Mouse (Mus musculus) liver, embryonic 11.5 days (tissue): ENCODE measurements around the gene 9130409I23Rik. TPM values are rescaled to one million over a fixed set of nuclear protein-coding genes. Genes with fewer than 3 reads are reported as not detected.
"Not testable (repeated sequence)": the region's sequence is repeated elsewhere in the genome, so short reads cannot be mapped to it uniquely, and the experiment has no call there.

Experiments used
- ATAC-seq: fragments of 200-750 bp; cut with Nextera tagmentation; replicated peaks from 2 replicates; pipeline ENCODE4 v1.8.0; 2017; ENCODE audit warnings: moderate number of reproducible peaks, mild to moderate bottlenecking, moderate TSS enrichment, moderate library complexity; ENCODE audit not compliant: low FRiP score
- DNase-seq: peaks from one replicate; pipeline ENCODE4 v3.0.0-alpha.2; 2017; ENCODE audit warnings: low spot score
- H3K27ac ChIP-seq: fragments of 300-500 bp; sonication (generic); 2 replicates; pipeline ENCODE4 v1.5.1; 2014; ENCODE audit warnings: mild to moderate bottlenecking, low read depth, low read length, control low read depth
- H3K27me3 ChIP-seq: fragments of 300-500 bp; sonication (generic); replicated peaks from 2 replicates; pipeline ENCODE4 v1.6.1; 2014; ENCODE audit warnings: low read length, mixed read lengths; ENCODE audit not compliant: control insufficient read depth, insufficient read depth
- H3K36me3 ChIP-seq: fragments of 300-500 bp; sonication (generic); 2 replicates; pipeline ENCODE4 v1.6.1; 2014; ENCODE audit warnings: mild to moderate bottlenecking, low read length, moderate library complexity, mixed read lengths; ENCODE audit not compliant: control insufficient read depth, insufficient read depth
- H3K4me1 ChIP-seq: fragments of 300-500 bp; sonication (generic); replicated peaks from 2 replicates; pipeline ENCODE4 v1.6.1; 2014; ENCODE audit warnings: low read length, mixed read lengths; ENCODE audit not compliant: control insufficient read depth, insufficient read depth
- H3K4me2 ChIP-seq: fragments of 300-500 bp; sonication (generic); 2 replicates; pipeline ENCODE4 v1.6.1; 2014; ENCODE audit warnings: mild to moderate bottlenecking, control low read depth, moderate library complexity
- H3K4me3 ChIP-seq: fragments of 300-500 bp; sonication (generic); 2 replicates; pipeline ENCODE4 v1.5.1; 2014; ENCODE audit warnings: low read depth, low read length, control low read depth
- H3K9ac ChIP-seq: fragments of 300-500 bp; sonication (generic); 2 replicates; pipeline ENCODE4 v1.6.1; 2014; ENCODE audit warnings: low read depth, low read length, control low read depth
- H3K9me3 ChIP-seq: fragments of 300-500 bp; sonication (generic); 2 replicates; pipeline ENCODE4 v1.6.1; 2016; ENCODE audit warnings: low read length, inconsistent platforms, mixed read lengths; ENCODE audit not compliant: control insufficient read depth
- WGBS: fragments of 180-500 bp; shearing (Covaris S2); extraction: QIAGEN DNeasy Blood & Tissue Kit; methylation state at CpG from one replicate; pipeline ENCODE4 v1.1.7; 2014; 5-methylcytosine and 5-hydroxymethylcytosine counted together
- polyA plus RNA-seq: library from polyadenylated mRNA; unstranded; fragments of >200 nt; fragmentation: Nextera tagmentation; extraction: Ambion mirVana; gene quantifications from 2 replicates; pipeline ENCODE4 v1.2.1, GENCODE M21; 2014

9130409I23Rik gene
- polyA plus RNA-seq, 1 experiment from 2014 or later: not detected

DNA sequence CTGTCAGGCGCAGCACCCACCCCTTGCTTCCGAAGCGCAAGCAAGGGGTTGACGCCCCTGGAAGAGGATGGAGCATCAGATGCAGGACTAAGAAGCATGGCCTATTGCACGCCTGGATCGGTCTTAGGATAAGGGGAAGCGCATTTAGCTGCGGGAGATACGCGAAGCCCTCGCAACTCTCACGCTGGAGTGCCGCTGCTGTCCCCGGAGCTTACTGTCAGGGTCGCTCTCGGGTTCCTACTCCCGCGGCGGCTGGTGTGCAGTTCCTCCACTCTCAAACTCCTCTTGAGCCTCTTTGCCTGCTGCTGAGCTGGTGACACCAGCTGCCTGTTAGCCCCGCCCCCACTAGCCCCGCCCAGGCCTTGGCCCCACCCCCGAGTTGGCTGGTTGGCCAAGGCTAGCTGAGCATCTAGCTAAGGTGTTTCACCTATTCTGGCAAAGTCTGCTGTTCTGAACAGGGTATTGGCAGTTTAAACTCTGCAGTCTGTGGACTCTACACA is 33.8 kb upstream of the 9130409I23Rik start:
- Histone ChIP-seq H3K4me2 (peak overlapping the region; percentile 93), H3K36me3 (no peaks in the 10 kb centered on the region), H3K27me3 (peaks cover 18% of the 10 kb centered on the region), H3K9ac (peak overlapping the region; percentile 34; the same call in 1 of the 2 replicates), H3K9me3 (no peaks in the 10 kb centered on the region), H3K4me3 (peak overlapping the region; percentile 51), H3K4me1 (peaks cover 11% of the 10 kb centered on the region), H3K27ac (no peak overlapping the region)
- ATAC-seq (peak; percentile 82), DNase-seq (peak; percentile 75)
- WGBS: 0% methylated on average over 22 of the region's 22 CpGs

GRCm38 (mm10) chr1:181017890-181018420 is 33.1 kb upstream of the 9130409I23Rik start:
- no peak for DNase-seq
- WGBS: 61% methylated on average over 13 of the region's 13 CpGs
- no peak overlapping the region for H3K4me2 ChIP-seq

DNA sequence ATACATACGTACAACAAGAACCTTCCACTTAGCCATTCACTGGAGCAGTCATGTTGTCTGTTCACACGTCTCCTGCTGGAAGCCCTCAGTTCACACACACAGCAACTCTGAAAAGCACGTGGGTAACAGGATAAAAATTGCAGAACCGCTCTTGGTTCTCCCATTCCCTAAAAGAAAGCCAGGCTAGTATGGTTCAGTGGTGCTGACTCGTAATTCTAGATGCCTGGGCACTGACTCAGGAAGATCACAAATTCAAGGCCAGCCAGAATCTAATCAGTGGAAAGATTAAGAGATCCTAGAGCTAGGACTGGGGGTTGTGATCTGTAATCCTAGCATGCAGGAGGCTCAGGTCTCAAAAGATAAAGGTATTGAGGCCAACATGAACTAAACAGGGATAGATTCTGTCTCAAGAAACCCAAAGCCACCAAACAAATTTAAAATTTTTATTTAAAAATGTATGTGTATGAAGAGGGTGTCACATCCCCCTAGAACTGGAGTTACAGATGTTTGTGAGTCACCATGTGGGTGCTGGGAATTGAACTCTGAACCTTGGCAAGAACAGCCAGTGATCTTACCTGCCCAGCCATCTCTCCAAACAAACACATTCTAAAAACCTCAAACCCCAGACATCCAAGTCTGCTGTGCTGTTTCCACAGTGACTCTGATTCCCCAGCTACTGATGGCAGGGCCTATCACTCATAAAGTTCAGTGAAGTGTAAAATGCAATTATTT is 30.1 kb upstream of the 9130409I23Rik start, which contains the start of gene Ephx1:
TSS of gene Ephx1 (minus strand) at position 149 of the 732 bp plus-strand sequence.
- no peak within 1 kb of the TSS for H3K9ac ChIP-seq
- no peaks in the 10 kb centered on the region for H3K36me3 ChIP-seq
- ATAC-seq (no peak), DNase-seq (no peak)
- H3K9me3 ChIP-seq: no peaks in the 10 kb centered on the region
- no peak within 1 kb of the TSS for H3K4me2 ChIP-seq
- peaks cover 14% of the 10 kb centered on the region for H3K27me3 ChIP-seq
- H3K4me3 ChIP-seq: no peak within 1 kb of the TSS
- WGBS: 52% methylated on average over 5 of the region's 5 CpGs
- no peak within 1 kb of the TSS for H3K27ac ChIP-seq
- peaks cover 11% of the 10 kb centered on the region for H3K4me1 ChIP-seq

More at GRCm38 (mm10) chr1:181017890-181018420, 33.1 kb upstream of the 9130409I23Rik start:
- Histone ChIP-seq H3K4me3 (no peak overlapping the region), H3K27ac (no peak overlapping the region), H3K36me3 (no peaks in the 10 kb centered on the region), H3K9ac (no peak overlapping the region), H3K27me3 (peaks cover 18% of the 10 kb centered on the region), H3K4me1 (peaks cover 11% of the 10 kb centered on the region), H3K9me3 (no peaks in the 10 kb centered on the region)
- no peak for ATAC-seq

DNA sequence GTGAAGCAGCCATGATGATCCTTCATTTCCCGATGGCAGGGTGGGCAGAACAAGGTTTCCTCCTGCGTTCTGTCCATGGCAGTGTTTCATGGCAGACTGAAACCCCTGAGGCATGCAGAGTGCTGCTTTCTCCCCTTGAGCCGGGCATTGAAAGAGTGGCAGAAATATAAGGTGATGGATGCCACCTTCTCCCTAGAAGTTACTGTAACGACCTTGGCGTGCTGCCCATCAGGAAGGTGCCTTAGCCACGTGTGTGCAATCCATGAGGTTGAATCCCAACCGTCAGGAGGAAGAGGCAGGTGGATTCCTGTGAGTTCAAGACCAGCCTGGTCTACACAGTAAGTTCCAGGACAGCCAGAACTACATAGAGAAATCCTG is 29.6 kb upstream of the 9130409I23Rik start:
- H3K9me3 ChIP-seq: no peaks in the 10 kb centered on the region
- H3K36me3 ChIP-seq: no peaks in the 10 kb centered on the region
- H3K4me3 ChIP-seq: no peak overlapping the region
- ATAC-seq: no peak
- no peak overlapping the region for H3K9ac ChIP-seq
- H3K27me3 ChIP-seq: peaks cover 11% of the 10 kb centered on the region
- 63% methylated on average over 7 of the region's 7 CpGs for WGBS
- DNase-seq: no peak
- H3K4me1 ChIP-seq: peaks cover 11% of the 10 kb centered on the region
- no peak overlapping the region for H3K4me2 ChIP-seq
- H3K27ac ChIP-seq: no peak overlapping the region

DNA sequence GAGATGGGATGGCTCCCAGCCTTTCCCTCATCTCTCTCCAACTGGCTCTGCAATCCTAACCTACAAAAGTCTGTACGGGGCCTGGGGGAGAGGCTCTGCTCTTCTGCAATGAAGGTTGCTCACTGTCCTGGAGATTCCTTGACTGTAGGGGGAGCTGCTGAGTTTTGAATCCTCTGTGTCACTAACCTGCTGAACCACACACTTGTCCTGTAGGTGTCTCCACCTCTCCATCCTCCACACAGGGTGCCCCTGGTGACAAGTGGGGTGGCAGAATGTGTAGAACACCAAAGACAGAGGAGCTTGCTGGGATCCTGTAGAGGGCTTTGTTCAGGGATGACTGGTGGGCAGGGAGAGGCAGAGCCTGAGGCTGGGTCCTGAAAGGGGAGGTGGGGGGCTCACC is 28.8 kb upstream of the 9130409I23Rik start:
- peaks cover 8% of the 10 kb centered on the region for H3K27me3 ChIP-seq
- H3K9me3 ChIP-seq: no peaks in the 10 kb centered on the region
- ATAC-seq (peak; percentile 79), DNase-seq (no peak)
- no peak overlapping the region for H3K4me2 ChIP-seq
- no peak overlapping the region for H3K4me3 ChIP-seq
- H3K9ac ChIP-seq: no peak overlapping the region
- 24% methylated on average over 1 of the region's 1 CpGs for WGBS
- H3K27ac ChIP-seq: no peak overlapping the region
- peaks cover 5% of the 10 kb centered on the region for H3K4me1 ChIP-seq
- H3K36me3 ChIP-seq: no peaks in the 10 kb centered on the region

- peak; percentile 82 for ATAC-seq
- not testable (repeated sequence) for H3K9me3 ChIP-seq, H3K4me2 ChIP-seq, H3K27me3 ChIP-seq, H3K4me1 ChIP-seq, H3K27ac ChIP-seq, DNase-seq, H3K9ac ChIP-seq, H3K4me3 ChIP-seq, H3K36me3 ChIP-seq
- 85% methylated on average over 5 of the region's 5 CpGs for WGBS
Measured at GRCm38 (mm10) chr1:181035015-181035778, 15.8 kb upstream of the 9130409I23Rik start.

- no peak overlapping the region for H3K27ac ChIP-seq
- H3K4me1 ChIP-seq: no peaks in the 10 kb centered on the region
- H3K36me3 ChIP-seq: no peaks in the 10 kb centered on the region
- H3K4me3 ChIP-seq: no peak overlapping the region
- 68% methylated on average over 4 of the region's 4 CpGs for WGBS
- H3K27me3 ChIP-seq: peaks cover 5% of the 10 kb centered on the region; the same call in 1 of the 2 replicates
- H3K4me2 ChIP-seq: no peak overlapping the region
- no peak for ATAC-seq
- DNase-seq: no peak
- no peak overlapping the region for H3K9ac ChIP-seq
- no peaks in the 10 kb centered on the region for H3K9me3 ChIP-seq
Measured at GRCm38 (mm10) chr1:181037623-181038022, 13.4 kb upstream of the 9130409I23Rik start.

GRCm38 (mm10) chr1:181039652-181040051 is 11.4 kb upstream of the 9130409I23Rik start:
- peaks cover 5% of the 10 kb centered on the region for H3K27me3 ChIP-seq
- H3K4me3 ChIP-seq: no peak overlapping the region
- 11% methylated on average over 4 of the region's 4 CpGs for WGBS
- H3K9me3 ChIP-seq: no peaks in the 10 kb centered on the region
- DNase-seq (no peak), ATAC-seq (no peak)
- no peaks in the 10 kb centered on the region for H3K36me3 ChIP-seq
- no peak overlapping the region for H3K4me2 ChIP-seq
- no peaks in the 10 kb centered on the region for H3K4me1 ChIP-seq
- no peak overlapping the region for H3K9ac ChIP-seq
- no peak overlapping the region for H3K27ac ChIP-seq
